Mouse (Mus musculus) heart, embryonic 10.5 days (tissue): Measurements from ENCODE around the gene Pdhb. TPM values are rescaled to one million over a fixed set of nuclear protein-coding genes. Genes with fewer than 3 reads are reported as not detected.
A peak's percentile ranks its signal among the peaks of the same experiment; 100 is the strongest.

Experiments used
- DNase-seq: peaks from one replicate; pipeline ENCODE4 v3.0.0-alpha.2; 2017; ENCODE audit warnings: low spot score
- H3K27ac ChIP-seq: fragments of 300-500 bp; sonication (generic); 2 replicates; pipeline ENCODE4 v1.5.1; 2016; ENCODE audit warnings: mild to moderate bottlenecking
- H3K27me3 ChIP-seq: fragments of 300-500 bp; sonication (generic); 2 replicates; pipeline ENCODE4 v1.6.1; 2016; ENCODE audit warnings: mild to moderate bottlenecking; ENCODE audit not compliant: poor library complexity, insufficient read depth, severe bottlenecking
- H3K36me3 ChIP-seq: fragments of 300-500 bp; sonication (generic); 2 replicates; pipeline ENCODE4 v1.6.1; 2016; ENCODE audit warnings: mild to moderate bottlenecking, moderate library complexity
- H3K4me1 ChIP-seq: fragments of 300-500 bp; sonication (generic); 2 replicates; pipeline ENCODE4 v1.6.1; 2016; ENCODE audit warnings: mild to moderate bottlenecking
- H3K4me3 ChIP-seq: fragments of 300-500 bp; sonication (generic); 2 replicates; pipeline ENCODE4 v1.5.1; 2016; ENCODE audit warnings: mild to moderate bottlenecking, moderate library complexity
- H3K9me3 ChIP-seq: fragments of 300-500 bp; sonication (generic); 2 replicates; pipeline ENCODE4 v1.6.1; 2016; ENCODE audit warnings: mild to moderate bottlenecking, moderate library complexity
- WGBS: fragments of 180-500 bp; shearing (Covaris S2); methylation state at CpG from one replicate; pipeline ENCODE4 v1.1.7; 2016; 5-methylcytosine and 5-hydroxymethylcytosine counted together
- polyA plus RNA-seq: library from polyadenylated mRNA; unstranded; fragments of >200 nt; fragmentation: Nextera tagmentation; extraction: Ambion mirVana; gene quantifications from 2 replicates; pipeline ENCODE4 v1.2.1, GENCODE M21; 2016

Gene Pdhb
- polyA plus RNA-seq, 1 experiment from 2014 or later: 332 TPM

- H3K27me3 ChIP-seq: no peaks in the 10 kb centered on the region
- no peaks in the 10 kb centered on the region for H3K36me3 ChIP-seq
- H3K27ac ChIP-seq: no peak overlapping the region
- H3K4me1 ChIP-seq: peaks cover 32% of the 10 kb centered on the region
- no peaks in the 10 kb centered on the region for H3K9me3 ChIP-seq
- H3K4me3 ChIP-seq: no peak overlapping the region
- WGBS: 82% methylated on average over 2 of the region's 2 CpGs
- peak; percentile 69 for DNase-seq
Measured at GRCm38 (mm10) chr14:8209896-8210295, 37.1 kb upstream of the Pdhb start.

DNA sequence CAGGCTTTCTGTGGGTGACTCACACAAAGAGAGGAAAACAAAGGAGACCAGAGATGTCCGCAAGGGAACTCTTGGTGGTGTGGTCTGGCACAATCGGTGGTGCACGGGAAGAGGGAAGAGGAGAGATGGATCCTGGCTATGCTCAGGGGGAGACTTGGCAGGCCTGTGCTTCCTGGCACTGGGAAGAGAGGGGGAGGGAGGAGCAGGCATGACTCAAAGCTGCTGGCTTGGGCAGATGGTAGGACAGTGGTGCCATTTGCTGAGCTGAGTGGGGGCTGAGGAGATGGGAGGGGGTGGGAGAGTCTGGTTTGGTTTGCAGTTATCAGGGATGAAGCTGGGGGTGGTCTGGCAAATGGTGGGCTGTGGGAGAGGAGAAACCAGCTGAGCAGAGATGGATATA lies 36.1 kb upstream of the Pdhb start:
- H3K27ac ChIP-seq: 0 out of 2 replicates have a peak overlapping the region, but pooled peaks have one; percentile 7
- H3K9me3 ChIP-seq: no peaks in the 10 kb centered on the region
- peak; percentile 73 for DNase-seq
- H3K4me3 ChIP-seq: no peak overlapping the region
- peaks cover 31% of the 10 kb centered on the region for H3K4me1 ChIP-seq
- 51% methylated on average over 3 of the region's 3 CpGs for WGBS
- H3K27me3 ChIP-seq: no peaks in the 10 kb centered on the region
- H3K36me3 ChIP-seq: no peaks in the 10 kb centered on the region

GRCm38 (mm10) chr14:8207543-8207942 lies 34.7 kb upstream of the Pdhb start:
- Histone ChIP-seq H3K27me3 (no peaks in the 10 kb centered on the region), H3K4me3 (no peak overlapping the region), H3K4me1 (peaks cover 27% of the 10 kb centered on the region), H3K27ac (no peak overlapping the region), H3K9me3 (no peaks in the 10 kb centered on the region), H3K36me3 (no peaks in the 10 kb centered on the region)
- DNase-seq: peak; percentile 30
- 75% methylated on average over 5 of the region's 5 CpGs for WGBS

DNA sequence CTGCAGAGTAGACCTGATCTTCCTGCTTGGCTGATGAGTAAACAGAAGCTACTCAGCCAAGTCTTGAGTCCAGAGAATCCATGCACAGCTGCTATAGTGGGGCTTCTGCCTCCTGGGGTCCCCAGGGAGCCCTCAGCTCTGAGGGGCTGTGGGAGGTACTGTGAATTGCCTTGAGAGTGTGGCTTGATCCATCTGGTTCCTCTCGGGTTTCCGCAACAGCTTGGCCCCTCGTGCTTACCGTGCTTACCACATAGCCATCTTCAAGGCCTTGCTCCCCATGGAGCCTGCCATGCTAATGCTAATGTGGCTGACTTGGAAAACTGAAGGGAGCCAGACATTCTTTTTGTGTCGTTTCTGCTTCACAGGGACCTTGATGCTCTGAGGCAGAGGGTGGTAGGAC lies 34.3 kb upstream of the Pdhb start:
- 33% methylated on average over 5 of the region's 5 CpGs for WGBS
- Histone ChIP-seq H3K27me3 (no peaks in the 10 kb centered on the region), H3K4me3 (no peak overlapping the region), H3K4me1 (peaks cover 27% of the 10 kb centered on the region), H3K36me3 (no peaks in the 10 kb centered on the region), H3K27ac (no peak overlapping the region), H3K9me3 (no peaks in the 10 kb centered on the region)
- peak; percentile 47 for DNase-seq

- Histone ChIP-seq H3K36me3 (no peaks in the 10 kb centered on the region), H3K4me3 (no peak overlapping the region), H3K27me3 (no peaks in the 10 kb centered on the region), H3K9me3 (no peaks in the 10 kb centered on the region), H3K27ac (peak overlapping the region; percentile 36; the same call in 1 of the 2 replicates), H3K4me1 (peaks cover 27% of the 10 kb centered on the region)
- 43% methylated on average over 9 of the region's 9 CpGs for WGBS
- DNase-seq: peak; percentile 70
Measured at GRCm38 (mm10) chr14:8206179-8206910, 33.5 kb upstream of the Pdhb start.

DNA sequence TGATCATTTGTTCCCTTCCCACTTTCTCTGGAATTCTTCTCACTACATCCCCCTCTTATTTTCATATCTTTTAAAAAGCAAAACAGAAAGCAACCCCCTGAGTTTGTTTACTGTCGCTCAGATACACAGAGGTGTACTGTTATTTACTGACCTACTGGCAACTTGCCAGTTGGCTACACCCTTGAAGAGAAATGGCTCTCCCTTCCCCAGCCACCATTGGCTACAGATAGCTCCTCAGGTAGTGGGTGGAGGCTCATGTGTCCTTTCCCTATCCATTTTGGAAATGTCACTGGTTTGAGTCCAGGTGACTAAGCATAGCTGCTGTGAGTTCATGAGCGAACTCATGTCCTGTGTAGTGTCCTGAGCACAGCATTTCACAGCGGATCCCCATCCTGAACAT lies 28.9 kb upstream of the Pdhb start:
- no peaks in the 10 kb centered on the region for H3K36me3 ChIP-seq
- no peak for DNase-seq
- no peaks in the 10 kb centered on the region for H3K27me3 ChIP-seq
- H3K27ac ChIP-seq: no peak overlapping the region
- H3K4me1 ChIP-seq: peaks cover 11% of the 10 kb centered on the region
- 85% methylated on average over 3 of the region's 3 CpGs for WGBS
- no peak overlapping the region for H3K4me3 ChIP-seq
- no peaks in the 10 kb centered on the region for H3K9me3 ChIP-seq

GRCm38 (mm10) chr14:8200769-8201168 lies 27.9 kb upstream of the Pdhb start:
- Histone ChIP-seq H3K27me3 (no peaks in the 10 kb centered on the region), H3K4me3 (no peak overlapping the region), H3K4me1 (peaks cover 1% of the 10 kb centered on the region; the same call in 1 of the 2 replicates), H3K9me3 (no peaks in the 10 kb centered on the region), H3K27ac (no peak overlapping the region), H3K36me3 (no peaks in the 10 kb centered on the region)
- DNase-seq: no peak
- 85% methylated on average over 5 of the region's 5 CpGs for WGBS

- Histone ChIP-seq H3K4me3 (no peak overlapping the region), H3K36me3 (no peaks in the 10 kb centered on the region), H3K9me3 (no peaks in the 10 kb centered on the region), H3K27me3 (no peaks in the 10 kb centered on the region), H3K4me1 (no peaks in the 10 kb centered on the region), H3K27ac (no peak overlapping the region)
- peak; percentile 52 for DNase-seq
- 88% methylated on average over 6 of the region's 6 CpGs for WGBS
Measured at GRCm38 (mm10) chr14:8192727-8193126, 19.9 kb upstream of the Pdhb start.

DNA sequence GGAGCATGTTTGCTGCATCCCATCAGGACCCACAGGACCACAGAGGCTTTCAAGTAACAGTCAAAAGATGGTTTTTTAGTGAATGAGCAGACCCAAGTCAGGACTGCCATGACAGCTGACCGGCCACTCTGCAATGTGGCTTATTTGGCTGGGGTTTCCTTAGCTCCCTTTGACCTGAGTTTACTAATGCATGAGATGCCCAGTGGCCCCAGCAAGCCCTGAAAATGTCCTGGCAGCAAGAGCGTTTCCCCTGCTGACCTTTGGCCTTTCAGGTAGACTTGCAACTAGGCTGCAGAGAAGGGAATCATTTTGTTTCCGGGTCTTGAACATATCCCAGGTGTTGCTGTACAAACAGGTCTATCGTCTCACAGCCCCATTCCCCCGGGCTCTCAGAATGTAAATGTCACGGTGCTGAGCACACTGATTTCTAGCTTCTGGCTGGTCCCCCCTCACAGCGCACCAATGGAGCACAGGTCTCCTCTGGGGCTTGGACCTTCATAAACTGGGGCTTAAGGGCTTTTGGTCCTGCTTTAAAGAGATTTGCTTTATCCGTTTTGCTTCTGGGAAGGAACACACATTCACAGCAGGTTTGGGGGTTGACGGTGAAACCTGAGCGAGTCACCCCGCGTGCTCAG lies 18.6 kb upstream of the Pdhb start:
- peak; percentile 66 for DNase-seq
- Histone ChIP-seq H3K4me3 (no peak overlapping the region), H3K27me3 (no peaks in the 10 kb centered on the region), H3K27ac (no peak overlapping the region), H3K9me3 (no peaks in the 10 kb centered on the region), H3K36me3 (no peaks in the 10 kb centered on the region), H3K4me1 (no peaks in the 10 kb centered on the region)
- WGBS: 65% methylated on average over 12 of the region's 12 CpGs

- Histone ChIP-seq H3K4me1 (no peaks in the 10 kb centered on the region), H3K27ac (no peak overlapping the region), H3K36me3 (no peaks in the 10 kb centered on the region), H3K27me3 (no peaks in the 10 kb centered on the region), H3K4me3 (no peak overlapping the region), H3K9me3 (no peaks in the 10 kb centered on the region)
- DNase-seq: peak; percentile 55
- WGBS: 74% methylated on average over 3 of the region's 3 CpGs
Measured at GRCm38 (mm10) chr14:8190556-8190955, 17.7 kb upstream of the Pdhb start.

GRCm38 (mm10) chr14:8186278-8187045 lies 13.6 kb upstream of the Pdhb start:
- Histone ChIP-seq H3K9me3 (no peaks in the 10 kb centered on the region), H3K4me3 (no peak overlapping the region), H3K27me3 (no peaks in the 10 kb centered on the region), H3K36me3 (no peaks in the 10 kb centered on the region), H3K4me1 (no peaks in the 10 kb centered on the region), H3K27ac (no peak overlapping the region)
- WGBS: 86% methylated on average over 6 of the region's 6 CpGs
- peak; percentile 64 for DNase-seq

DNA sequence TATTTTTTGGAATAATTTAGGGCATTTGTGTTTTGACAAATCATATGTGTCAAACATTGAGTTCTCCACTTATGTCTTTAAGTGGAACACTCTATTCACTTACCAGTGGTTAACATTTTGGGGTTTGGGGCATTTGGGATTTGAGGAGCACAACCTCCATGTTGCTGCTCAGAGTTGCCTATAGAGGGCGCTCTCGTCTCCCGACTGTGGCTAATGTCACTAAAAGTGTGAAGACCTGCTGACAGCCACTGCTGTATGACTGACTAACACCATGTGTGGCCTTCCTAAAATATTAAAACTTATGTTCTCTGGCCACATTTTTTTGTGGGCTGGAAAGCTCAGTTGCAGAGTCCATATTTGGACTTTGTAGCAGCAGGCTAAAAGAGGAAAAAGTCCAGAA lies 10.5 kb upstream of the Pdhb start:
- no peaks in the 10 kb centered on the region for H3K36me3 ChIP-seq
- no peak overlapping the region for H3K4me3 ChIP-seq
- no peaks in the 10 kb centered on the region for H3K4me1 ChIP-seq
- H3K27ac ChIP-seq: no peak overlapping the region
- no peaks in the 10 kb centered on the region for H3K27me3 ChIP-seq
- 57% methylated on average over 3 of the region's 3 CpGs for WGBS
- DNase-seq: no peak
- H3K9me3 ChIP-seq: no peaks in the 10 kb centered on the region
